9 mouse cellular contexts compared by ENCODE assay signal in the genomic region with DNA sequence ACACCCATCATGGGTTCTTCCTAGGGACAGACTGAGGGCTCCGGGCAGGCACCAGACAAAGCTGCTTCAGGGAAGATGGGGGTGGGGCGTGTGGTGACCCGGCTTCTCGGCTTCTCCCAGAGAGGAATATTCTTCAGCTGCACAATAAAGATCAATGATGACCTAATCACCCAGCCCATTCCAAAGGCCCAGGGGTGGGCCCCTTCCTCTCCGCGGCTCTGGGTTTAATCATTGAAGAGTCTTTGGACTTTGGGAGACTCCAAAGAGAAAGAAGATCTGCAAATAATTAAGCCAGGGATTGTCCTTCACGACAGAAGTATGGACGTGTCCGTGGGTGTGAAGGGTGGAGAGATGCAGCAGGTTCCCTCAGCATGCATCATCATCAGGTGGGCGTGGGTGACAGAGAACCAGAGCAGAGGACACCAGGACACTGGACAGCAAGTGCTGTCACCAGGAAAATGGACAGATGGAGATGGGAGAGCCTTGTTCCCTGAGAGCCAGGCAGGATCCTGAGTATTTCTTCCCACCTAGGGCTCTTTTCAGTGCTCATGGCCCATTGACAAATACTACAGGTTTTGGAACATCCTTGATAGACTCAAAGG. TPM values are rescaled to one million over a fixed set of nuclear protein-coding genes. Genes with fewer than 3 reads are reported as not detected.
DNase-seq lines count a peak whose midpoint lies in the region; ATAC-seq and TF ChIP-seq lines count a peak whose summit lies in the region.
"Had no signal": no experiment of that assay in that cellular context is flagged by ENCODE, and none has a peak within 500 bp of the region (broad histone marks: within the 10 kb centered on the region; RNA-seq: fewer than 3 reads in every experiment).

No protein-coding gene starts in this region.

- ATAC-seq in forebrain, embryonic 11.5 days (replicated peaks; ENCODE audit: low FRiP score): no peak
- no peak for ATAC-seq in forebrain, embryonic 12.5 days (ENCODE audit: low FRiP score)
- no peak for ATAC-seq in midbrain, embryonic 15.5 days (replicated peaks)
- ATAC-seq in kidney, postnatal 0 days (replicated peaks; ENCODE audit: low FRiP score, low read depth): peak; percentile 85

- 51% methylated on average over 10 of the region's 10 CpGs for WGBS in forebrain, embryonic 11.5 days
- 34% methylated on average over 10 of the region's 10 CpGs for WGBS in forebrain, embryonic 12.5 days
- 37% methylated on average over 10 of the region's 10 CpGs for WGBS in midbrain, embryonic 10.5 days
- 37% methylated on average over 10 of the region's 10 CpGs for WGBS in midbrain, embryonic 15.5 days
- WGBS in kidney, postnatal 0 days: 49% methylated on average over 10 of the region's 10 CpGs
- 25% methylated on average over 10 of the region's 10 CpGs for whole genome bisulfite sequencing in small intestine, adult 2 months

- no peaks in the 10 kb centered on the region for H3K27me3 ChIP-seq in forebrain, embryonic 11.5 days (ENCODE audit: control insufficient read depth, insufficient read depth, low read length)
- no peaks in the 10 kb centered on the region for H3K27me3 ChIP-seq in forebrain, embryonic 12.5 days
- peaks cover 9% of the 10 kb centered on the region; the same call in 1 of the 2 replicates for H3K27me3 ChIP-seq in midbrain, embryonic 10.5 days (ENCODE audit: low read depth, poor library complexity, severe bottlenecking)
- H3K27me3 ChIP-seq in midbrain, embryonic 15.5 days (replicated peaks): no peaks in the 10 kb centered on the region
- H3K27me3 ChIP-seq in kidney, postnatal 0 days (ENCODE audit: insufficient read depth, low read length): no peaks in the 10 kb centered on the region
- H3K27me3 ChIP-seq in small intestine, adult 2 months (ENCODE audit: control insufficient read depth, insufficient read depth, low read length): no peaks in the 10 kb centered on the region

- no peak overlapping the region for H3K4me3 ChIP-seq in forebrain, embryonic 11.5 days (ENCODE audit: low read depth, low read length)
- no peak overlapping the region for H3K4me3 ChIP-seq in forebrain, embryonic 12.5 days (replicated peaks)
- H3K4me3 ChIP-seq in midbrain, embryonic 10.5 days: no peak overlapping the region
- no peak overlapping the region for H3K4me3 ChIP-seq in midbrain, embryonic 15.5 days
- H3K4me3 ChIP-seq in kidney, postnatal 0 days (replicated peaks; ENCODE audit: low read depth, low read length): no peak overlapping the region
- H3K4me3 ChIP-seq in small intestine, adult 2 months (ENCODE audit: low read depth, low read length): no peak overlapping the region

- H3K27ac ChIP-seq in forebrain, embryonic 11.5 days (ENCODE audit: low read depth, low read length): no peak overlapping the region
- no peak overlapping the region for H3K27ac ChIP-seq in forebrain, embryonic 12.5 days
- H3K27ac ChIP-seq in midbrain, embryonic 10.5 days (replicated peaks): peak overlapping the region; percentile 81
- H3K27ac ChIP-seq in midbrain, embryonic 15.5 days: no peak overlapping the region
- peak overlapping the region; percentile 68 for H3K27ac ChIP-seq in kidney, postnatal 0 days
- peak overlapping the region; percentile 91 for H3K27ac ChIP-seq in small intestine, adult 2 months (ENCODE audit: insufficient read depth, low read depth, low read length)

- TF ChIP-seq POLR2A in small intestine, adult 2 months (IDR thresholded peaks at IDR 0.05; ENCODE audit: low read depth, low read length): no peak

- H3K4me1 ChIP-seq in forebrain, embryonic 11.5 days (replicated peaks; ENCODE audit: control insufficient read depth, insufficient read depth, low read length): peaks cover 9% of the 10 kb centered on the region; the same call in 1 of the 2 replicates
- H3K4me1 ChIP-seq in forebrain, embryonic 12.5 days: peaks cover 14% of the 10 kb centered on the region
- peaks cover 29% of the 10 kb centered on the region for H3K4me1 ChIP-seq in midbrain, embryonic 10.5 days
- peaks cover 5% of the 10 kb centered on the region; the same call in 1 of the 2 replicates for H3K4me1 ChIP-seq in midbrain, embryonic 15.5 days
- H3K4me1 ChIP-seq in kidney, postnatal 0 days (replicated peaks; ENCODE audit: insufficient read depth, low read length): no peaks in the 10 kb centered on the region
- peaks cover 32% of the 10 kb centered on the region; the same call in 1 of the 2 replicates for H3K4me1 ChIP-seq in small intestine, adult 2 months (ENCODE audit: control insufficient read depth, insufficient read depth, insufficient read length, low read length)

- H3K9me3 ChIP-seq in forebrain, embryonic 11.5 days (ENCODE audit: control insufficient read depth, low read length): no peaks in the 10 kb centered on the region
- H3K9me3 ChIP-seq in forebrain, embryonic 12.5 days: no peaks in the 10 kb centered on the region
- H3K9me3 ChIP-seq in midbrain, embryonic 10.5 days (replicated peaks): no peaks in the 10 kb centered on the region
- H3K9me3 ChIP-seq in midbrain, embryonic 15.5 days: no peaks in the 10 kb centered on the region
- H3K9me3 ChIP-seq in kidney, postnatal 0 days (replicated peaks; ENCODE audit: low read length): no peaks in the 10 kb centered on the region

- no peaks in the 10 kb centered on the region for H3K36me3 ChIP-seq in forebrain, embryonic 11.5 days (ENCODE audit: control insufficient read depth, insufficient read depth, low read length)
- H3K36me3 ChIP-seq in forebrain, embryonic 12.5 days (replicated peaks): no peaks in the 10 kb centered on the region
- H3K36me3 ChIP-seq in midbrain, embryonic 10.5 days: no peaks in the 10 kb centered on the region
- H3K36me3 ChIP-seq in midbrain, embryonic 15.5 days (replicated peaks): no peaks in the 10 kb centered on the region
- no peaks in the 10 kb centered on the region for H3K36me3 ChIP-seq in kidney, postnatal 0 days (ENCODE audit: insufficient read depth, low read length)
- H3K36me3 ChIP-seq in small intestine, adult 2 months (ENCODE audit: control insufficient read depth, insufficient read depth, low read length): no peaks in the 10 kb centered on the region

- DNase-seq in forebrain, embryonic 11.5 days (ENCODE audit: low spot score): peak; percentile 57
- peak; percentile 42 for DNase-seq in midbrain, embryonic 10.5 days (ENCODE audit: low spot score)
- peak; percentile 33 for DNase-seq in kidney, postnatal 0 days (ENCODE audit: low spot score)
- DNase-seq in thymus, adult 18-20 months: no peak
- no peak for DNase-seq in right cerebral cortex, postnatal 36 days (ENCODE audit: low spot score in 2 of 2)
- DNase-seq: lung, adult 2 months had no signal

- no peak for TF ChIP-seq CTCF in kidney, postnatal 0 days (IDR thresholded peaks at IDR 0.05; ENCODE audit: low read depth)
- no peak for TF ChIP-seq CTCF in small intestine, adult 2 months (IDR thresholded peaks at IDR 0.05; ENCODE audit: extremely low read depth, insufficient read length, insufficient replicate concordance, low read depth, low read length)

- peak overlapping the region; percentile 12; the same call in 1 of the 2 replicates for H3K9ac ChIP-seq in forebrain, embryonic 11.5 days (ENCODE audit: low read length)
- no peak overlapping the region for H3K9ac ChIP-seq in forebrain, embryonic 12.5 days
- H3K9ac ChIP-seq in midbrain, embryonic 15.5 days: no peak overlapping the region
- H3K9ac ChIP-seq in kidney, postnatal 0 days (ENCODE audit: low read depth, low read length): no peak overlapping the region

- H3K4me2 ChIP-seq in forebrain, embryonic 11.5 days (ENCODE audit: low read depth, low read length, severe bottlenecking): no peak overlapping the region
- no peak overlapping the region for H3K4me2 ChIP-seq in forebrain, embryonic 12.5 days
- H3K4me2 ChIP-seq in midbrain, embryonic 15.5 days: no peak overlapping the region
- no peak overlapping the region for H3K4me2 ChIP-seq in kidney, postnatal 0 days (ENCODE audit: low read length)

RNA-seq across cellular contexts. Expression of a gene that starts 28.5 kb away (rescaled TPM):
- polyA plus RNA-seq in forebrain, embryonic 11.5 days (2014; fragmentation: Nextera tagmentation; extraction: Ambion mirVana): 12.3 TPM in 2 replicates
- 13.1 and 13.3 TPM in 2 replicates for polyA plus RNA-seq in forebrain, embryonic 12.5 days (2016; fragmentation: Nextera tagmentation; extraction: Ambion mirVana)
- 28.5 and 32.0 TPM in 2 replicates for polyA plus RNA-seq in midbrain, embryonic 10.5 days (2016; fragmentation: Nextera tagmentation; extraction: Ambion mirVana)
- 6.5 and 7.4 TPM in 2 replicates for polyA plus RNA-seq in midbrain, embryonic 15.5 days (2015; fragmentation: Nextera tagmentation; extraction: Ambion mirVana)
- 12.0 and 13.7 TPM in 2 replicates for polyA plus RNA-seq in kidney, postnatal 0 days (2015; fragmentation: Nextera tagmentation; extraction: Ambion mirVana)
- 46.7 and 189 TPM in 2 replicates for polyA plus RNA-seq in small intestine, adult 2 months (2012; rRNA removed)

Comparison
In these comparisons a context has a peak if more than half of its experiments do, and no peak if none do; other contexts are left out.
1. H3K27ac ChIP-seq: peak in midbrain, embryonic 10.5 days (single experiment), kidney, postnatal 0 days (single experiment) and small intestine, adult 2 months (single experiment); none in forebrain, embryonic 11.5 days (single experiment), forebrain, embryonic 12.5 days (single experiment) and midbrain, embryonic 15.5 days (single experiment).
2. DNase-seq: peak in forebrain, embryonic 11.5 days (single experiment), midbrain, embryonic 10.5 days (single experiment) and kidney, postnatal 0 days (single experiment); none in thymus, adult 18-20 months (0 of 2) and right cerebral cortex, postnatal 36 days (0 of 2).